Mouse (Mus musculus) monocyte, adult 2 months (primary cell): ENCODE measurements around the gene Bcl11b.

Source experiments
- DNase-seq, 2 experiments: peaks; one replicate each; pipeline ENCODE4 v3.0.0; 2022; ENCODE audit warnings: low spot score in 2 of 2, low read depth in 1 of 2

Gene Bcl11b

DNA sequence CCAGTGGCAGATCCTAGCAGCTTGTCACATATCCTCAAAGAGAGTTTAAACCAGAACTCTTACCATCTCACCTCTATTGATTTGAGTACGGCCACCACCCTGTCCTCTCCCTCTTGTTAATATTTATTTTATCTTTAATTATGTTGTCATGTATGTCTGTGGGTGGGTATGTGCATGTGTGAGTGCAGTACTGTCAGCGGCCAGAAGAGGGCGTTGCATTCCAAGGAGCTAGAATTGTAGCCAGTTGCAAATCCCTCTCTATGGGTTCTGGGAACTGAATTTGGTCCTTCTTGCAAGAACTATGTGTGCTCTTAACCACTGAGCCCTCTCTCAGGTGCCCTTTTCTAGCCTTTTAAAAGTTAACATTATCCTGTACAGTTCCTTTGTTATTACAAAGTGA, 98.1 kb downstream of the Bcl11b start:
- no peak for DNase-seq

GRCm38 (mm10) chr12:107904457-107904856, 98.9 kb downstream of the Bcl11b start:
- DNase-seq = no peak

GRCm38 (mm10) chr12:107903949-107904348, 99.5 kb downstream of the Bcl11b start:
- no peak for DNase-seq

- no peak for DNase-seq
Observed at GRCm38 (mm10) chr12:107891449-107891848, 112.0 kb downstream of the Bcl11b start.

GRCm38 (mm10) chr12:107890326-107890725, 113.1 kb downstream of the Bcl11b start:
- DNase-seq = no peak

- DNase-seq = no peak
Observed at GRCm38 (mm10) chr12:107889841-107890240, 113.6 kb downstream of the Bcl11b start.

DNA sequence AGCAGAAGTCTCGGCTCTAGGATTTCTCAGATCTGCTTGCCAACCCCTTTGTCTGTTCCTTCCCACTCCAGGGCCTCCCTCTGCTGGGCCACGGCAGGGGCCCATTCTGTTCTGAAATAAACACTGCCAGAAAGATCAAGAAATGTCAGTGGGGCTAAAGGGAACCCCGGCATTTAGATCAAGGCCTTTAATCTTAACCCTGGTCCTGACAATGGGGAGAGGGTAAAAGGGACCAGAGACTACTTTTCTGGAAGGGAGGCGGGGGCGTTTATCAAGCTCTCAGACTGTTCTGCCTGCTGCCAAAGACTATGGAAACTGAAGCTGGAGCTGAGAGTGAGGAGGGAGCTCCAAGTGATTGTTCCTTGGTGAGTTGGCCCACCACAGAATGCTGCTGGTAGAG, 114.8 kb downstream of the Bcl11b start:
- no peak for DNase-seq

DNA sequence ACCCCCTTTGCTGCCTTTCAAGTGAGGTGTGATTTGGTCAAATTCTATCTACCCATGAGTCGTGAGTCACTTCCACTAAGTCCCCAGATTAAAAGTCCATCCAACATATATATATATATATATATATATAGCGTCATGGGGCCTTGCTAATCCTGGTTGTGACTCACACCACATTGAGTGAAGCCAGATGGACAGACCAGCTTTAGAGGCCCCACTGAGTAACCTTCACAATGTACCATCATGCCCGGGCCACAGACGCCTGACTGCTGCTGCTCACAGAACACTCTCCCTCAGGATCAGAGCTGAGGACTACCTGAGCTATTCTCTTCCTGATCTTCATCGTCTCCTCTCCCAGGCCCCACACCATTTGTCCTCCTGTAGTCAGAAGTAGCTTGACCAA, 115.4 kb downstream of the Bcl11b start:
- no peak for DNase-seq

GRCm38 (mm10) chr12:107887621-107888020, 115.8 kb downstream of the Bcl11b start:
- no peak for DNase-seq

GRCm38 (mm10) chr12:107884330-107885065, 118.9 kb downstream of the Bcl11b start:
- DNase-seq = no peak

DNA sequence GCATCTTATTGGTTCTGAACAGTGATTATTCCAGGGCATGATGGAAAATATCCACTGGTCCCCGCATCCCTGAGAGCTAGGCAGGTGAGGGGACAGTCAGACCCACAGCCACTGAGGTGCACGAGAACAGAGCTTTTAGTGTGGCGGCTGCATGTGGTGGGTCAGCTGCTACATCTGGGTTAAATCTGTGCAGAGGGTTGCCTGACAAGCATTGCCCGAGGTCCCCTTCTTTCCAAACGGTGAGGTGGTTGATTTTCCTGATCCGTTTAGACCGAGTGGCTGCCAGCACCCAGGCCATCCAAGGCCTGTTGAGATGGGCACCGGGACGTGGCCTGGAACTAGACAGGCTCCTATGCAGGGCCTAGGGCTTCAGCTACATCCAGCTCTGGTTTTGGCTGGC, 121.7 kb downstream of the Bcl11b start:
- no peak for DNase-seq

DNA sequence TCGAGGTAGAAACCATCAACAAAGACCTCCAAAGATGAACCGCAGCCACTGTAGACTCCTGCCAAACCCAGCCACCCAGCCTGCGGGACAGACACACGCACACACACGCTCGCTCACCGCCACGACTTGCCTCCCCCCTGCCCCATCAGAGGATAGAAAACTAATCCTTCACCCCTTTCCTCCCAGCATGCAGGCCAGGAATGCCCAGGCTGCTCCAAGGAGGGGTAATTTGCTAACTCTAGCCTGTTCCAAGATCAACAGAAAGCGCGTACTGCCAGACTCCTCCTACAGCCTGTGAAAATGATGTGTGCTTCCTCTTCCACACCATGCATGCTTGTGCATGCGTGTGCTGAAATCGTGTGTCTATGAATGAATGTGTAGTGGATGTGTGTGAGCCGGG, 122.7 kb downstream of the Bcl11b start:
- DNase-seq = no peak

DNA sequence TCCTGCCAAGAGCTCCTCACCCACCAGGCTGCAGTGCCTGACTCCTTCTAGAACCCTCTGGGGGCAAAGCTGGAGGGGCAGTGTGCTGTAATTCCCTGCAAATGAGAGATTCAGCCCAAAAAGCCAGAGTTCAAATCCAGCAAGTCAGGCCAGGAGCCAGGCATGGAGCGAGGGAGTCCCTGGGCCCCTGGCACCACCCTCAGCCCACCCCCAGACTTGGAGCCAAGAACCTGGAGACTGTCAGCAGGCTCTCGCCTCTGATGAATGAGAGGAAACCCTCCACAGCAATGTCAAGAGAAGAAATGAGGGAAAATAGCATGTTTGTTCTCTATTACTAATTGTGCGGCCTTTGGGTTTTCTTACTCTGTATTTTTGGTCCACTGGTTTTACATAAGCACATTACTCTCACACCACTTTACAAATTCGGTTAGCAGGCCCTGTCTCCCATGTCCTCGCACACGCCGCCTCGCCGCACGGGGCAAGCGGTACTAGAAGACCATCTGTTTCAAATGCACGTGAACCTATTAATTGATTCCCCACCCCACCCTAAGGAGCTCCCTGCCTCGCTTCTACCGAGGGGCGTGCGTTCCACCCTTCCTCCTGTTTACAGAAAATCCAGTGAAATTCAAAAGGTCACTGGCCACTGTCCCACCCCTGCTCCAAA, 124.2 kb downstream of the Bcl11b start:
- DNase-seq = no peak

- no peak for DNase-seq
Observed at GRCm38 (mm10) chr12:107876237-107876636, 127.2 kb downstream of the Bcl11b start.

- no peak for DNase-seq
Observed at GRCm38 (mm10) chr12:107874467-107875142, 128.8 kb downstream of the Bcl11b start.

GRCm38 (mm10) chr12:107869526-107870050, 133.8 kb downstream of the Bcl11b start:
- no peak for DNase-seq

DNA sequence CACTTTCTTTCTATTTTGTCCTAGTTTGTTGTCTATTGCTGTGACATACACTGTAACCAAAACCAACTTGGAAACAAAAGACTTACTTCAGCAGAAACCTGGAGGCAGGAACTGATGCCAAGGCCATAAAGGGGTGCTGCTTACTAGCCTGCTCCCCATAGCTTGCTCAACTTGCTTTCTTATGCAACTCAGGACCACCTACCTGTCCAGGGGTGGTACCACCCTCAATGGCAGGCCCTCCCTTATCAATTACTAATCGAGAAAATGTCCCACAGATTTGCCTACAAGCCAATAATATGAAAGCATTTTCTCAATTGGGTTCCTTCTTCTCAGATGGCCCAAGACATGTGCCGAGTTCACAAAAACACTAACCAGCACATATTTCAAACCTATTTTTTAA, 135.1 kb downstream of the Bcl11b start:
- no peak for DNase-seq
